In genomic region chr6:72512386-72513070, GRCm38 (mm10) we compare ENCODE assay signal across 8 mouse cellular contexts. TPM values are rescaled to one million over a fixed set of nuclear protein-coding genes. Genes with fewer than 3 reads are reported as not detected.
DNase-seq lines count a peak whose midpoint lies in the region; ATAC-seq lines count a peak whose summit lies in the region.

No protein-coding gene starts in this region.

- H3K4me1 ChIP-seq in hindbrain, embryonic 12.5 days: peaks cover 23% of the 10 kb centered on the region

- no peaks in the 10 kb centered on the region for H3K9me3 ChIP-seq in hindbrain, embryonic 12.5 days (replicated peaks)

- peak overlapping the region; percentile 63 for H3K9ac ChIP-seq in hindbrain, embryonic 12.5 days

- WGBS in hindbrain, embryonic 12.5 days: 7% methylated on average over 33 of the region's 33 CpGs

- H3K27me3 ChIP-seq in hindbrain, embryonic 12.5 days: no peaks in the 10 kb centered on the region

- H3K36me3 ChIP-seq in hindbrain, embryonic 12.5 days: no peaks in the 10 kb centered on the region

- H3K4me2 ChIP-seq in hindbrain, embryonic 12.5 days (replicated peaks): peak overlapping the region; percentile 56

- peak; percentile 95 for DNase-seq in Muller cell, postnatal 12 days (ENCODE audit: inconsistent ontology term)
- DNase-seq in cerebellum, adult 9-11 months: peak; percentile 86
- DNase-seq in frontal cortex, postnatal 10 days (ENCODE audit: low spot score in 2 of 2): peak; percentile 88 to 89
- DNase-seq in layer of hippocampus, postnatal 25 days (ENCODE audit: extremely low spot score in 1 of 2, low spot score in 1 of 2): peak; percentile 69 to 76
- DNase-seq in lung, postnatal 14 days: peak; percentile 92
- DNase-seq in ovary, postnatal 36 days (ENCODE audit: low spot score): peak; percentile 87
- DNase-seq in thymus, postnatal 14 days: peak; percentile 83

- H3K27ac ChIP-seq in hindbrain, embryonic 12.5 days: peak overlapping the region; percentile 96

- H3K4me3 ChIP-seq in hindbrain, embryonic 12.5 days: peak overlapping the region; percentile 34

- ATAC-seq in hindbrain, embryonic 12.5 days (ENCODE audit: low FRiP score): peak; percentile 93

RNA-seq across cellular contexts. Expression of gene Sh2d6, which starts 9.0 kb away (rescaled TPM):
- polyA plus RNA-seq in hindbrain, embryonic 12.5 days (2016; fragmentation: Nextera tagmentation; extraction: Ambion mirVana): 0.62 and 0.82 TPM in 2 replicates
- 1 to 10 TPM in 1 of 2 experiments, under 1 TPM in 1; 0.62 to 1.3 TPM for total RNA-seq in layer of hippocampus, postnatal 25 days (2021)

RNA-seq across cellular contexts. Expression of gene Capg, which starts 31.7 kb away (rescaled TPM):
- 10.6 and 15.0 TPM in 2 replicates for polyA plus RNA-seq in hindbrain, embryonic 12.5 days (2016; fragmentation: Nextera tagmentation; extraction: Ambion mirVana)
- 1 to 10 TPM; 3.5 to 4.0 TPM for total RNA-seq in layer of hippocampus, postnatal 25 days (2021)

Comparison
In these comparisons a context has a peak if more than half of its experiments do, and no peak if none do; other contexts are left out.
1. Peak in every context shown above with its lines: DNase-seq, ATAC-seq, H3K4me3 ChIP-seq and H3K27ac ChIP-seq.